Mouse (Mus musculus): Measurements from ENCODE around the gene Gm21885. TPM values are rescaled to one million over a fixed set of nuclear protein-coding genes. Genes with fewer than 3 reads are reported as not detected.
A peak's percentile ranks its signal among the peaks of the same experiment; 100 is the strongest.

Gene Gm21885
- polyA plus RNA-seq, 1 experiment from 2014 or later, result not detected

GRCm38 (mm10) chr11:94287105-94287504, 5.4 kb downstream of the Gm21885 start:
- WGBS, result 92% methylated on average over 5 of the region's 5 CpGs
- Histone ChIP-seq H3K27me3 (no peaks in the 10 kb centered on the region), H3K9ac (no peak overlapping the region), H3K27ac (replicated peaks) (no peak overlapping the region), H3K4me1 (no peaks in the 10 kb centered on the region), H3K4me3 (replicated peaks) (no peak overlapping the region), H3K9me3 (replicated peaks) (no peaks in the 10 kb centered on the region), H3K4me2 (replicated peaks) (no peak overlapping the region), H3K36me3 (peaks cover 71% of the 10 kb centered on the region)
- no peak for ATAC-seq (ENCODE audit: insufficient number of reproducible peaks, low FRiP score, low TSS enrichment, low read depth)

- Histone ChIP-seq H3K4me2 (replicated peaks) (no peak overlapping the region), H3K9ac (no peak overlapping the region), H3K27ac (replicated peaks) (no peak overlapping the region), H3K27me3 (no peaks in the 10 kb centered on the region), H3K4me1 (no peaks in the 10 kb centered on the region), H3K9me3 (replicated peaks) (no peaks in the 10 kb centered on the region), H3K36me3 (peaks cover 86% of the 10 kb centered on the region), H3K4me3 (replicated peaks) (no peak overlapping the region)
- ATAC-seq (ENCODE audit: insufficient number of reproducible peaks, low FRiP score, low TSS enrichment, low read depth), result no peak
- 91% methylated on average over 10 of the region's 10 CpGs for WGBS
These were observed 8.5 kb downstream of the Gm21885 start for GRCm38 (mm10) chr11:94290062-94290740.

GRCm38 (mm10) chr11:94294996-94295845, 13.5 kb downstream of the Gm21885 start:
- WGBS, result 89% methylated on average over 9 of the region's 9 CpGs
- no peak overlapping the region for H3K9ac ChIP-seq
- H3K4me3 ChIP-seq (replicated peaks), result no peak overlapping the region
- H3K36me3 ChIP-seq, result peaks cover 83% of the 10 kb centered on the region
- H3K27me3 ChIP-seq, result no peaks in the 10 kb centered on the region
- no peak for ATAC-seq (ENCODE audit: insufficient number of reproducible peaks, low FRiP score, low TSS enrichment, low read depth)
- no peak overlapping the region for H3K4me2 ChIP-seq (replicated peaks)
- H3K4me1 ChIP-seq, result no peaks in the 10 kb centered on the region
- no peak overlapping the region for H3K27ac ChIP-seq (replicated peaks)
- no peaks in the 10 kb centered on the region for H3K9me3 ChIP-seq (replicated peaks)

- Histone ChIP-seq H3K4me1 (peaks cover 16% of the 10 kb centered on the region; the same call in 1 of the 2 replicates), H3K36me3 (no peaks in the 10 kb centered on the region), H3K27me3 (no peaks in the 10 kb centered on the region), H3K4me3 (replicated peaks) (no peak overlapping the region), H3K9me3 (replicated peaks) (no peaks in the 10 kb centered on the region), H3K9ac (no peak overlapping the region), H3K27ac (replicated peaks) (no peak overlapping the region), H3K4me2 (replicated peaks) (no peak overlapping the region)
- 73% methylated on average over 1 of the region's 1 CpGs for whole genome bisulfite sequencing
- no peak for ATAC-seq (ENCODE audit: insufficient number of reproducible peaks, low FRiP score, low TSS enrichment, low read depth)
These were observed 31.1 kb downstream of the Gm21885 start for GRCm38 (mm10) chr11:94312733-94313132.

- Histone ChIP-seq H3K27ac (replicated peaks) (no peak overlapping the region), H3K9ac (no peak overlapping the region), H3K27me3 (no peaks in the 10 kb centered on the region), H3K9me3 (replicated peaks) (no peaks in the 10 kb centered on the region), H3K4me2 (replicated peaks) (no peak overlapping the region), H3K4me1 (peaks cover 19% of the 10 kb centered on the region; the same call in 1 of the 2 replicates), H3K4me3 (replicated peaks) (no peak overlapping the region), H3K36me3 (no peaks in the 10 kb centered on the region)
- no peak for ATAC-seq (ENCODE audit: insufficient number of reproducible peaks, low FRiP score, low TSS enrichment, low read depth)
- 63% methylated on average over 2 of the region's 2 CpGs for WGBS
These were observed 32.5 kb downstream of the Gm21885 start for GRCm38 (mm10) chr11:94314098-94314652.

GRCm38 (mm10) chr11:94315308-94315707, 33.6 kb downstream of the Gm21885 start:
- Histone ChIP-seq H3K27ac (replicated peaks) (peak overlapping the region; percentile 34; the same call in 1 of the 2 replicates), H3K9ac (no peak overlapping the region), H3K27me3 (no peaks in the 10 kb centered on the region), H3K9me3 (replicated peaks) (no peaks in the 10 kb centered on the region), H3K4me2 (replicated peaks) (no peak overlapping the region), H3K4me1 (peaks cover 27% of the 10 kb centered on the region; the same call in 1 of the 2 replicates), H3K36me3 (no peaks in the 10 kb centered on the region), H3K4me3 (replicated peaks) (no peak overlapping the region)
- WGBS, result 66% methylated on average over 1 of the region's 1 CpGs
- no peak for ATAC-seq (ENCODE audit: insufficient number of reproducible peaks, low FRiP score, low TSS enrichment, low read depth)

- 70% methylated on average over 2 of the region's 2 CpGs for WGBS
- no peaks in the 10 kb centered on the region for H3K36me3 ChIP-seq
- H3K4me2 ChIP-seq (replicated peaks), result no peak overlapping the region
- H3K27me3 ChIP-seq, result no peaks in the 10 kb centered on the region
- no peaks in the 10 kb centered on the region for H3K9me3 ChIP-seq (replicated peaks)
- H3K4me3 ChIP-seq (replicated peaks), result no peak overlapping the region
- H3K9ac ChIP-seq, result no peak overlapping the region
- no peak for ATAC-seq (ENCODE audit: insufficient number of reproducible peaks, low FRiP score, low TSS enrichment, low read depth)
- peaks cover 27% of the 10 kb centered on the region; the same call in 1 of the 2 replicates for H3K4me1 ChIP-seq
- no peak overlapping the region for H3K27ac ChIP-seq (replicated peaks)
These were observed 34.9 kb downstream of the Gm21885 start for GRCm38 (mm10) chr11:94316528-94316927.

- H3K4me3 ChIP-seq (replicated peaks), result no peak overlapping the region
- WGBS, result 47% methylated on average over 1 of the region's 1 CpGs
- no peak for ATAC-seq (ENCODE audit: insufficient number of reproducible peaks, low FRiP score, low TSS enrichment, low read depth)
- no peak overlapping the region for H3K27ac ChIP-seq (replicated peaks)
- H3K36me3 ChIP-seq, result no peaks in the 10 kb centered on the region
- H3K9me3 ChIP-seq (replicated peaks), result no peaks in the 10 kb centered on the region
- no peak overlapping the region for H3K9ac ChIP-seq
- H3K27me3 ChIP-seq, result no peaks in the 10 kb centered on the region
- H3K4me1 ChIP-seq, result peaks cover 27% of the 10 kb centered on the region; the same call in 1 of the 2 replicates
- H3K4me2 ChIP-seq (replicated peaks), result no peak overlapping the region
These were observed 35.3 kb downstream of the Gm21885 start for GRCm38 (mm10) chr11:94317014-94317413.

GRCm38 (mm10) chr11:94317515-94317914, 35.8 kb downstream of the Gm21885 start:
- Histone ChIP-seq H3K27ac (replicated peaks) (no peak overlapping the region), H3K36me3 (no peaks in the 10 kb centered on the region), H3K27me3 (no peaks in the 10 kb centered on the region), H3K4me1 (peaks cover 30% of the 10 kb centered on the region), H3K4me3 (replicated peaks) (no peak overlapping the region), H3K9ac (no peak overlapping the region), H3K4me2 (replicated peaks) (no peak overlapping the region), H3K9me3 (replicated peaks) (no peaks in the 10 kb centered on the region)
- ATAC-seq (ENCODE audit: insufficient number of reproducible peaks, low FRiP score, low TSS enrichment, low read depth), result no peak
- WGBS, result 66% methylated on average over 4 of the region's 4 CpGs

- 84% methylated on average over 5 of the region's 5 CpGs for WGBS
These were observed 36.4 kb downstream of the Gm21885 start for GRCm38 (mm10) chr11:94318056-94318455.

More at GRCm38 (mm10) chr11:94318056-94318455, 36.4 kb downstream of the Gm21885 start:
- H3K27ac ChIP-seq (replicated peaks), result no peak overlapping the region
- no peak for ATAC-seq (ENCODE audit: insufficient number of reproducible peaks, low FRiP score, low TSS enrichment, low read depth)
- H3K36me3 ChIP-seq, result no peaks in the 10 kb centered on the region
- peaks cover 34% of the 10 kb centered on the region for H3K4me1 ChIP-seq
- no peaks in the 10 kb centered on the region for H3K27me3 ChIP-seq
- H3K4me3 ChIP-seq (replicated peaks), result no peak overlapping the region
- H3K9ac ChIP-seq, result no peak overlapping the region
- no peak overlapping the region for H3K4me2 ChIP-seq (replicated peaks)
- H3K9me3 ChIP-seq (replicated peaks), result no peaks in the 10 kb centered on the region

Data from embryonic facial prominence, embryonic 15.5 days (tissue).